Mouse (Mus musculus): ENCODE measurements around the gene Prkacb.

The Prkacb gene

GRCm38 (mm10) chr3:146712305-146712704 is 100.5 kb downstream of the Prkacb start:
- DNase-seq = no peak

GRCm38 (mm10) chr3:146711559-146711958 is 101.2 kb downstream of the Prkacb start:
- DNase-seq = no peak

- no peak for DNase-seq
Observed at GRCm38 (mm10) chr3:146711084-146711483, 101.7 kb downstream of the Prkacb start.

GRCm38 (mm10) chr3:146709086-146709485 is 103.7 kb downstream of the Prkacb start:
- DNase-seq = no peak

GRCm38 (mm10) chr3:146708381-146708780 is 104.4 kb downstream of the Prkacb start:
- no peak for DNase-seq

- DNase-seq = no peak
Observed at GRCm38 (mm10) chr3:146704099-146704498, 108.7 kb downstream of the Prkacb start.

GRCm38 (mm10) chr3:146700051-146700450 is 112.7 kb downstream of the Prkacb start:
- DNase-seq = no peak

GRCm38 (mm10) chr3:146698982-146699381 is 113.8 kb downstream of the Prkacb start:
- no peak for DNase-seq

- DNase-seq = no peak
Observed at GRCm38 (mm10) chr3:146692547-146692946, 120.2 kb downstream of the Prkacb start.

GRCm38 (mm10) chr3:146687121-146687725 is 125.6 kb downstream of the Prkacb start:
- no peak for DNase-seq

- no peak for DNase-seq
Observed at GRCm38 (mm10) chr3:146686428-146686827, 126.4 kb downstream of the Prkacb start.

GRCm38 (mm10) chr3:146684811-146685675 is 127.7 kb downstream of the Prkacb start, which contains the start of gene Samd13:
Samd13 (minus strand) TSS chr3:146685592.
- peak; percentile 89 to 90 for DNase-seq

- no peak for DNase-seq
Observed at GRCm38 (mm10) chr3:146683095-146683494, 129.7 kb downstream of the Prkacb start.

GRCm38 (mm10) chr3:146682140-146682651 is 130.6 kb downstream of the Prkacb start:
- peak; percentile 65 to 77 for DNase-seq

GRCm38 (mm10) chr3:146681696-146682095 is 131.1 kb downstream of the Prkacb start:
- DNase-seq = peak in 1 of 2 experiments; percentile 12

GRCm38 (mm10) chr3:146680625-146681024 is 132.2 kb downstream of the Prkacb start:
- no peak for DNase-seq

- no peak for DNase-seq
Observed at GRCm38 (mm10) chr3:146679646-146680045, 133.1 kb downstream of the Prkacb start.

All from kidney, postnatal 4 days (tissue).